Mouse (Mus musculus) liver, embryonic 14.5 days (tissue): ENCODE results near the gene Aplnr. TPM values are rescaled to one million over a fixed set of nuclear protein-coding genes. Genes with fewer than 3 reads are reported as not detected.

Experiments
- ATAC-seq: fragments of 200-750 bp; cut with Nextera tagmentation; 2 replicates; pipeline ENCODE4 v1.8.0; 2017; ENCODE audit warnings: moderate number of reproducible peaks, mild to moderate bottlenecking, moderate library complexity; ENCODE audit not compliant: insufficient read depth
- DNase-seq, 3 experiments: peaks; one replicate each; pipeline ENCODE4 v3.0.0-alpha.2; 2012 to 2013; ENCODE audit warnings: low read depth in 3 of 3, low spot score in 3 of 3
- H3K27ac ChIP-seq: fragments of 300-500 bp; sonication (generic); 2 replicates; pipeline ENCODE4 v1.5.1; 2014; ENCODE audit warnings: moderate library complexity, mild to moderate bottlenecking, control low read depth, inconsistent platforms
- H3K27me3 ChIP-seq: fragments of 300-500 bp; sonication (generic); 2 replicates; pipeline ENCODE4 v1.6.1; 2014; ENCODE audit warnings: mild to moderate bottlenecking, low read length, moderate library complexity; ENCODE audit not compliant: control insufficient read depth, insufficient read depth
- H3K36me3 ChIP-seq: fragments of 300-500 bp; sonication (generic); replicated peaks from 2 replicates; pipeline ENCODE4 v1.6.1; 2014; ENCODE audit warnings: low read depth; ENCODE audit not compliant: control insufficient read depth, insufficient read depth
- H3K4me1 ChIP-seq, 2 experiments: fragments of 200-500 bp in 1 of 2; fragments of 300-500 bp in 1 of 2; sonication (generic) in 1 of 2; replicated peaks; 2 replicates each; pipeline ENCODE4 v1.6.1; 2012 to 2014; ENCODE audit warnings: antibody characterized with exemption in 1 of 2, inconsistent platforms in 1 of 2, low read length in 1 of 2; ENCODE audit not compliant: control insufficient read depth in 2 of 2, insufficient read depth in 2 of 2
- H3K4me2 ChIP-seq: fragments of 300-500 bp; sonication (generic); 2 replicates; pipeline ENCODE4 v1.6.1; 2014; ENCODE audit warnings: low read depth, mild to moderate bottlenecking, control low read depth, moderate library complexity
- H3K4me3 ChIP-seq, 2 experiments: fragments of 200-500 bp in 1 of 2; fragments of 300-500 bp in 1 of 2; sonication (generic) in 1 of 2; 2 replicates each; pipeline ENCODE4 v1.5.1; 2012 to 2014; ENCODE audit warnings: low read depth in 2 of 2, low read length in 2 of 2, mild to moderate bottlenecking in 2 of 2, control low read depth in 1 of 2, inconsistent platforms in 1 of 2, moderate library complexity in 1 of 2; ENCODE audit not compliant: insufficient read depth in 1 of 2
- H3K9ac ChIP-seq: fragments of 300-500 bp; sonication (generic); replicated peaks from 2 replicates; pipeline ENCODE4 v1.6.1; 2014; ENCODE audit warnings: mild to moderate bottlenecking, control low read depth, moderate library complexity
- H3K9me3 ChIP-seq: fragments of 300-500 bp; sonication (generic); 2 replicates; pipeline ENCODE4 v1.6.1; 2016; ENCODE audit warnings: low read length, mixed read lengths; ENCODE audit not compliant: control insufficient read depth
- CTCF ChIP-seq: IDR thresholded peaks from 2 replicates; pipeline ENCODE4 v1.5.1; 2016; ENCODE audit warnings: antibody characterized with exemption, low read depth, control low read depth
- EP300 ChIP-seq: IDR thresholded peaks from 2 replicates; pipeline ENCODE4 v1.6.1; 2016; ENCODE audit warnings: antibody characterized with exemption, low read depth
- WGBS: fragments of 180-500 bp; shearing (Covaris S2); extraction: QIAGEN DNeasy Blood & Tissue Kit; methylation state at CpG from one replicate; pipeline ENCODE4 v1.1.7; 2014; ENCODE audit not compliant: insufficient replicate concordance; 5-methylcytosine and 5-hydroxymethylcytosine counted together
- polyA plus RNA-seq, 2 experiments: library from polyadenylated mRNA; depleted of rRNA in 1 of 2; stranded (reverse) in 1 of 2; unstranded in 1 of 2; fragments of >200 nt; fragmentation: Nextera tagmentation in 1 of 2; extraction: Ambion mirVana in 1 of 2; gene quantifications; 2 replicates each; pipeline versions ENCODE4 v1.2.1 to v1.2.3; 2012 to 2014

The Aplnr gene
- polyA plus RNA-seq, 2 experiments: 0.76 to 0.88 TPM

DNA sequence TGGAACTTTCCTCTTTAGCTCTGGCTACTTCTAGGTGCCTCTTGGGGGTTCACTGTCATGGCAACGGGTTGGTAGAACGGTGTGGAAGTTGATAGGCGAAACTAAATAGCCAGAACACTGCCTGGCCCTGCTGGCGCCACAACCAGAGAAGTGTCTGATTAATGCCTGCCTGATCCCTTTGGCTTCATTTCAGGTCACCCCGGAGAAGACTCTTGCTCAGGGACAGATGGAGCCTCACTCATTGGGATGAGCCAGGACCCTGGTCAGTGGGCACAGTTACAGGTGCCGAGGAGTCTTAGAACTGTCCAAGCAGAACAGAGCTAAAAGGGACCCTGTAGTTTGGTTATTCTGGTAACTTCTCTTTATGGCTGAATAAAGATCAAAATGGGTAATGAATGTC, 37.5 kb downstream of the Aplnr start:
- Histone ChIP-seq H3K4me1 (no peaks in the 10 kb centered on the region), H3K9ac (no peak overlapping the region), H3K36me3 (no peaks in the 10 kb centered on the region), H3K27ac (no peak overlapping the region), H3K9me3 (no peaks in the 10 kb centered on the region), H3K4me3 (no peak overlapping the region), H3K27me3 (no peaks in the 10 kb centered on the region), H3K4me2 (no peak overlapping the region)
- TF ChIP-seq CTCF: no peak
- TF ChIP-seq EP300: no peak
- WGBS: 69% methylated on average over 6 of the region's 6 CpGs
- ATAC-seq (no peak), DNase-seq (no peak)

DNA sequence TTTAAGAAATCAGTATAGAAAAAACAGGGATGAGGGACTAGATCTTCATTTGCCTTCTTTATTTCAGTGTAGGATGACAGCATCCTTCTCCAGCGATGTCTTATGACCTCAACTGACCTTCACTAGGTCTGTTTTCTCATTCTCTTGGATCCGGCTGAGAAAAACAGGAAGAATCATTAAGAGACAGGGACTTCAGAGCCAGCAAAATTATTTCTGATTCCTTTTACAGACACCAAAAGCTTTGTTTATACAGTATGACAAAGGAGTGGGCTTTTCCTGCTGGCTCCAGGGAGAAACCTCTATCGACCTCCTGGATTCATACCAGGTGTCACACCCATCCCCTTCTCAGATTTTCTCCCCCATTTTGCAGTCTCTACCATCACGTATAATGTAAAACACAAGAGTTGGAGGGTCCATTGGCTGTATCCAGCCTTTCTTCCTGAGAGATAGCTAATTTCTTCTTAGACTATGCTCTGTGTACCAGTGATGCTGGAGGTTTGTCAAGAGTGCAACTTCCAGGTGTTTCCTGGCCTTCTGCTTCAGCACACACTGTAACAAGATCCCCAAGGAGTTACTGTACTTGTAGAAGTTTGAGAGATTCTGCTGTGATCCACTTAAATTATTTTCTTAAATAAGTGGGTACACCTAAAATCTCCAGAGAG, 42.2 kb downstream of the Aplnr start:
- no peak overlapping the region for H3K4me3 ChIP-seq

DNA sequence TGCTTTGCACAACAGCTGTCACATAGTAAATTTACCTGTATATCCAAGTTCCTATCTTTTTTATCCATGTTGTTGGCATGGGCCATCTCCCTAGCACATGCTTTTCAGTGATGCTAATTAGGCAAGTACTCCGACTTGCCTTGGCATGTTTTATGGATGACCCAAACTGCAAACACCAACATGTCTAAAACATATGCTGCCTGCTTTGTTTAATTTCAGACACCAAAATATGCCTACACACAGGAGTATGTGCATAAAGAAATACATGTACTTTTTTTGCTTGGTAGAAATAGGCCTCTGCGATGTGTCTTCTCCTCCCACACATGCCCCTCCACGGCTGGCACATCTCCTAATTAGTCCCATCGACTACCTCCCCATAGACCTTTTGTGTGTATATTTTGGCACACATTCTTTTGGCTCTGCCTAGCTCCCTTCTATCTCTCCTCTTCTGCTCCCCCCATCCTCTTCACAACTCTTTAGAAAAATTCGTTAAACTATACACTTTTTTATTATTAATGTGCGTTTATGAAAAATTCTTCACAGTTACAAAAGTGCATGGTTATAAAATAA, 51.6 kb downstream of the Aplnr start:
- H3K4me2 ChIP-seq: no peak overlapping the region
- no peak overlapping the region for H3K27ac ChIP-seq
- H3K4me3 ChIP-seq: no peak overlapping the region
- H3K36me3 ChIP-seq: no peaks in the 10 kb centered on the region
- no peak overlapping the region for H3K9ac ChIP-seq
- no peaks in the 10 kb centered on the region; the same call in 1 of the 2 replicates for H3K9me3 ChIP-seq
- WGBS: 77% methylated on average over 6 of the region's 6 CpGs
- TF ChIP-seq CTCF: no peak
- no peak for TF ChIP-seq EP300
- no peaks in the 10 kb centered on the region for H3K4me1 ChIP-seq
- DNase-seq (no peak), ATAC-seq (no peak)
- H3K27me3 ChIP-seq: no peaks in the 10 kb centered on the region

More for the DNA sequence above, 42.2 kb downstream of the Aplnr start:
- no peak overlapping the region for H3K27ac ChIP-seq
- no peak overlapping the region for H3K9ac ChIP-seq
- H3K36me3 ChIP-seq: no peaks in the 10 kb centered on the region
- H3K4me1 ChIP-seq: no peaks in the 10 kb centered on the region
- no peak overlapping the region for H3K4me2 ChIP-seq
- ATAC-seq: no peak
- WGBS: 40% methylated on average over 4 of the region's 4 CpGs
- no peak for DNase-seq
- no peaks in the 10 kb centered on the region for H3K27me3 ChIP-seq
- no peaks in the 10 kb centered on the region for H3K9me3 ChIP-seq
- TF ChIP-seq CTCF (no peak), EP300 (no peak)

Other genes with a start within 250 kb of the Aplnr start
- 0.03 and 0.06 TPM in 2 replicates for gene Rtn4rl2, start 249.5 kb upstream of the Aplnr start, polyA plus RNA-seq (2012; rRNA removed)
- 0.14 TPM in 1 of 2 replicates, not detected in the other for gene Rtn4rl2, start 249.5 kb upstream of the Aplnr start, polyA plus RNA-seq (2014; fragmentation: Nextera tagmentation; extraction: Ambion mirVana)
- gene Slc43a3, start 199.6 kb upstream of the Aplnr start, polyA plus RNA-seq (2012; rRNA removed): 158 and 159 TPM in 2 replicates
- 113 and 124 TPM in 2 replicates for gene Slc43a3, start 199.6 kb upstream of the Aplnr start, polyA plus RNA-seq (2014; fragmentation: Nextera tagmentation; extraction: Ambion mirVana)
- gene Prg2, start 155.8 kb upstream of the Aplnr start, polyA plus RNA-seq (2012; rRNA removed): 33.3 and 62.4 TPM in 2 replicates
- gene Prg2, start 155.8 kb upstream of the Aplnr start, polyA plus RNA-seq (2014; fragmentation: Nextera tagmentation; extraction: Ambion mirVana): 17.9 and 21.8 TPM in 2 replicates
- gene Prg3, start 148.0 kb upstream of the Aplnr start, polyA plus RNA-seq (2012; rRNA removed): 2.6 and 4.4 TPM in 2 replicates
- gene Prg3, start 148.0 kb upstream of the Aplnr start, polyA plus RNA-seq (2014; fragmentation: Nextera tagmentation; extraction: Ambion mirVana): 2.1 and 3.4 TPM in 2 replicates
- gene Ssrp1, start 99.0 kb upstream of the Aplnr start, polyA plus RNA-seq (2012; rRNA removed): 82.2 and 115 TPM in 2 replicates
- gene Ssrp1, start 99.0 kb upstream of the Aplnr start, polyA plus RNA-seq (2014; fragmentation: Nextera tagmentation; extraction: Ambion mirVana): 160 and 183 TPM in 2 replicates
- gene P2rx3, start 98.8 kb upstream of the Aplnr start, polyA plus RNA-seq (2012; rRNA removed): 0.12 and 0.22 TPM in 2 replicates
- gene P2rx3, start 98.8 kb upstream of the Aplnr start, polyA plus RNA-seq (2014; fragmentation: Nextera tagmentation; extraction: Ambion mirVana): 0.08 and 0.17 TPM in 2 replicates
- gene Tnks1bp1, start 88.2 kb upstream of the Aplnr start, polyA plus RNA-seq (2012; rRNA removed): 3.9 and 4.4 TPM in 2 replicates
- gene Tnks1bp1, start 88.2 kb upstream of the Aplnr start, polyA plus RNA-seq (2014; fragmentation: Nextera tagmentation; extraction: Ambion mirVana): 0.75 and 1.0 TPM in 2 replicates
- 0.08 TPM in 2 replicates for gene Lrrc55, start 61.0 kb downstream of the Aplnr start, polyA plus RNA-seq (2012; rRNA removed)
- 0.04 TPM in 1 of 2 replicates, not detected in the other for gene Lrrc55, start 61.0 kb downstream of the Aplnr start, polyA plus RNA-seq (2014; fragmentation: Nextera tagmentation; extraction: Ambion mirVana)
- not detected in 2 replicates for gene Olfr987, start 203.1 kb downstream of the Aplnr start, polyA plus RNA-seq (2012; rRNA removed)
- gene Olfr987, start 203.1 kb downstream of the Aplnr start, polyA plus RNA-seq (2014; fragmentation: Nextera tagmentation; extraction: Ambion mirVana): not detected in 2 replicates
- not detected in 2 replicates for gene Olfr988, start 227.0 kb downstream of the Aplnr start, polyA plus RNA-seq (2012; rRNA removed)
- not detected in 2 replicates for gene Olfr988, start 227.0 kb downstream of the Aplnr start, polyA plus RNA-seq (2014; fragmentation: Nextera tagmentation; extraction: Ambion mirVana)